Mouse (Mus musculus) CD4-positive, CD25-positive, alpha-beta regulatory T cell, adult 4 months (primary cell): ENCODE data around the gene Cnot10. TPM values are rescaled to one million over a fixed set of nuclear protein-coding genes. Genes with fewer than 3 reads are reported as not detected.

Source experiments
- ATAC-seq: one replicate; pipeline ENCODE4 v1.8.0; 2017
- polyA plus RNA-seq, 2 experiments: library from polyadenylated mRNA; unstranded; fragments of 100-300 nt; shearing (Covaris generic); gene quantifications; one replicate each; pipeline ENCODE4 v1.2.1; 2017

Gene Cnot10
- polyA plus RNA-seq, 2 experiments from 2014 or later: 23.9 to 24.1 TPM

GRCm38 (mm10) chr9:114543882-114544753 is 95.9 kb downstream of the Cnot10 start:
- no peak for ATAC-seq

GRCm38 (mm10) chr9:114541279-114541741 is 98.7 kb downstream of the Cnot10 start:
- no peak for ATAC-seq

- no peak for ATAC-seq
Observed at GRCm38 (mm10) chr9:114538996-114539563, 100.9 kb downstream of the Cnot10 start.

GRCm38 (mm10) chr9:114536628-114537027 is 103.4 kb downstream of the Cnot10 start:
- no peak for ATAC-seq

Other genes with a start within 250 kb of the Cnot10 start
- gene Crtap, start 249.5 kb downstream of the Cnot10 start, polyA plus RNA-seq: 1 to 10 TPM; 2.4 to 2.9 TPM
- 10 to 100 TPM; 43.0 to 62.1 TPM for gene Glb1, start 239.1 kb downstream of the Cnot10 start, polyA plus RNA-seq
- 10 to 100 TPM; 10.9 to 20.8 TPM for gene Tmppe, start 239.1 kb downstream of the Cnot10 start, polyA plus RNA-seq
- 10 to 100 TPM; 27.8 to 29.8 TPM for gene Ccr4, start 135.3 kb downstream of the Cnot10 start, polyA plus RNA-seq
- not detected for gene C130032M10Rik, start 124.5 kb downstream of the Cnot10 start, polyA plus RNA-seq
- gene Trim71, start 75.8 kb downstream of the Cnot10 start, polyA plus RNA-seq: not detected
- gene Dync1li1, start 48.6 kb upstream of the Cnot10 start, polyA plus RNA-seq: 10 to 100 TPM; 45.1 to 46.5 TPM
- gene Cmtm6, start 90.9 kb upstream of the Cnot10 start, polyA plus RNA-seq: 10 to 100 TPM; 74.0 to 81.7 TPM
- 10 to 100 TPM; 78.3 to 83.4 TPM for gene Cmtm7, start 141.7 kb upstream of the Cnot10 start, polyA plus RNA-seq
- not detected for gene Cmtm8, start 204.0 kb upstream of the Cnot10 start, polyA plus RNA-seq